Mouse (Mus musculus) hematopoietic multipotent progenitor cell, adult 10-12 weeks (in vitro differentiated cells): ENCODE results near the gene Olfr365. TPM values are rescaled to one million over a fixed set of nuclear protein-coding genes. Genes with fewer than 3 reads are reported as not detected.

ENCODE experiments used
- polyA plus RNA-seq: library from polyadenylated mRNA; stranded (reverse); fragments of >175 nt; gene quantifications from 2 replicates; pipeline ENCODE4 v1.2.3, GENCODE M21; 2012; ENCODE audit warnings: low replicate concordance

The Olfr365 gene
- polyA plus RNA-seq: not detected in 2 replicates

GRCm38 (mm10) chr2:37187898-37188297, at the start of gene Olfr365:
Gene Olfr365, plus strand, starts transcription at chr2:37188198.

GRCm38 (mm10) chr2:37139022-37139421, 49.0 kb upstream of the Olfr365 start, which contains the start of gene Olfr364-ps1:
Gene Olfr364-ps1, plus strand, starts transcription at chr2:37139322.

GRCm38 (mm10) chr2:37211274-37211673, 23.3 kb downstream of the Olfr365 start, which contains the start of gene Olfr366:
Gene Olfr366, plus strand, starts transcription at chr2:37211574.

Other genes starting within 250 kb of the Olfr365 start
- not detected in 2 replicates for gene Olfr357, start 194.4 kb upstream of the Olfr365 start, polyA plus RNA-seq
- gene Olfr358, start 178.9 kb upstream of the Olfr365 start, polyA plus RNA-seq: not detected in 2 replicates
- gene Olfr360, start 122.5 kb upstream of the Olfr365 start, polyA plus RNA-seq: not detected in 2 replicates
- not detected in 2 replicates for gene Olfr361, start 98.9 kb upstream of the Olfr365 start, polyA plus RNA-seq
- gene Olfr362, start 70.3 kb upstream of the Olfr365 start, polyA plus RNA-seq: not detected in 2 replicates
- gene Olfr364-ps1, start 48.9 kb upstream of the Olfr365 start, polyA plus RNA-seq: not detected in 2 replicates
- not detected in 2 replicates for gene Olfr366, start 23.4 kb downstream of the Olfr365 start, polyA plus RNA-seq
- gene Olfr368, start 138.3 kb downstream of the Olfr365 start, polyA plus RNA-seq: not detected in 2 replicates
- gene Pdcl, start 171.1 kb downstream of the Olfr365 start, polyA plus RNA-seq: 4.0 and 17.5 TPM in 2 replicates
- 3.1 and 3.4 TPM in 2 replicates for gene Rc3h2, start 234.7 kb downstream of the Olfr365 start, polyA plus RNA-seq